Mouse (Mus musculus): ENCODE measurements around the gene Hykk.

DNA sequence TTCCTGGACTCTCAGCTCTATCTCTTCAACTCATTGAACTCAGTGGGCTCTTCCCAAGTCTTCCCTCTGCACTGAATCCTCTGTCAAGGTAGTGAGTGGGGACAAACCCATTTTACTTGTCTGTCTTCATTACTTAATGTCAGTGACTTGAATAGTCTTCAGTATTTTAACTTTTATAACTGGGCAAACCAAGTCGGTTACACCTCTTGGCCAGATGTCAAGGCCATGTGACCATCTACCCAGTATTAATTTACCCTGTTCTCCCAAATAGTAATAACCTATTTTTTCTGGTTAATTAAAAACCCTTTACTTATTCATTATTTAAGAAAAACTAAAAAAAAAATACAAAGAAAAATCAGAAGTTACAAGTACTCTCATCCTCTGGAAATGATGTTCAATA lies 13.7 kb downstream of the Hykk start:
- TF ChIP-seq CTCF (IDR thresholded peaks at IDR 0.05; ENCODE audit: borderline replicate concordance, control insufficient read depth, extremely low read depth, insufficient read depth, low read length, poor library complexity): no peak
- TF ChIP-seq POLR2A (IDR thresholded peaks at IDR 0.05; ENCODE audit: control insufficient read depth, extremely low read depth, insufficient read depth, low read length, poor library complexity): no peak

Data from thymus, adult 2 months (tissue).